Mouse (Mus musculus): Measurements from ENCODE around the gene Megf6.

Gene Megf6

DNA sequence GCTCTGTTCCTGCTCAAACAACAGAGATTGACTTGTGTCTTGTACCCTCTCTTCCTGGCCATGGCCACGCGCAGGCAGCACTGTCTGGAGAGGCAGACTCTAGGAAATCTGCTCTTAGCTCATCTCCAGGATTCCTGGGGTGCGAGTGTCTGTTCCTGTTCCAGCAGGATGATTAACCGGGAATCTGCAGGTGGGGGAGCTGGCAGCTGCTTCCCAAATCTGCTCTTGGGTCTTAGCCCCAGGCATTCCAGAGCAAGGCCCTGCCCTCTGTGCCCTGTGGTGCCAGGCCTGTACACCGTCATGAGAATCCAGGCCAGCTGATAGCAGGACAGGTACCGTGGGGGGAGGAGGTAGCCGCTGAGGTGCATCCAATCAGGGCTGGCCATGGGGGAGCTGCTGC is 34.0 kb downstream of the Megf6 start:
- in situ Hi-C loops (cut with MboI; ENCODE audit: low pct_unique_long_range_greater_than_20kb in 1 of 2, low sequenced_read_pairs in 2 of 2, unreplicated experiment in 1 of 2) = no loop called here

- in situ Hi-C loops (cut with MboI; ENCODE audit: low pct_unique_long_range_greater_than_20kb in 1 of 2, low sequenced_read_pairs in 2 of 2, unreplicated experiment in 1 of 2) = loop anchor here in 1 of 2 experiments (5.0 kb wide), 1 partner anchor 38 kb away; no protein-coding TSS in a partner anchor
Measured at GRCm38 (mm10) chr4:154205392-154205791, 34.9 kb downstream of the Megf6 start.

DNA sequence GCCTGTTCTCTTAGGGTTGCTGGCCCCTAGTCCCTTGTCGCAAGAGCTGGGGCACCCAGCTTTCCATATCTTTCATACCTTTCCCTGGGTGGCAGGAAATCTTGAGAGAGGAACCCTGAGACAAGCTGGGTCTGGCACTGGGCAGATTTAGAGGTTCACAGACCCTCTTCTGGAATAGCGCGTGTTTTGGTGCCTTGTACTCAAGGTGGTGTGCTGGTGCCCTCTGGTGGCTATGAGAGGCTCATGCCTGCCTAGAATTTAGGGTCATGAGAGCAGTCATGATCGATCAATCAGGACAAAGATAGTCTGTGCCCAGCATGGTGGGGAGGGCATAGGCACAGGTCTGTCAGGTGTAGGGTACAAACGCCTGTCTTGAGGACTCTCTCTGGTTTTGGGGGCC is 36.7 kb downstream of the Megf6 start:
- in situ Hi-C loops (cut with MboI; ENCODE audit: low pct_unique_long_range_greater_than_20kb in 1 of 2, low sequenced_read_pairs in 2 of 2, unreplicated experiment in 1 of 2) = loop anchor here in 1 of 2 experiments (5.0 kb wide), 1 partner anchor 40 kb away; no protein-coding TSS in a partner anchor

- in situ Hi-C loops (cut with MboI; ENCODE audit: low pct_unique_long_range_greater_than_20kb in 1 of 2, low sequenced_read_pairs in 2 of 2, unreplicated experiment in 1 of 2) = loop anchor here in 1 of 2 experiments (5.0 kb wide), 1 partner anchor 42 kb away; no protein-coding TSS in a partner anchor
Measured at GRCm38 (mm10) chr4:154209054-154209453, 38.5 kb downstream of the Megf6 start.

DNA sequence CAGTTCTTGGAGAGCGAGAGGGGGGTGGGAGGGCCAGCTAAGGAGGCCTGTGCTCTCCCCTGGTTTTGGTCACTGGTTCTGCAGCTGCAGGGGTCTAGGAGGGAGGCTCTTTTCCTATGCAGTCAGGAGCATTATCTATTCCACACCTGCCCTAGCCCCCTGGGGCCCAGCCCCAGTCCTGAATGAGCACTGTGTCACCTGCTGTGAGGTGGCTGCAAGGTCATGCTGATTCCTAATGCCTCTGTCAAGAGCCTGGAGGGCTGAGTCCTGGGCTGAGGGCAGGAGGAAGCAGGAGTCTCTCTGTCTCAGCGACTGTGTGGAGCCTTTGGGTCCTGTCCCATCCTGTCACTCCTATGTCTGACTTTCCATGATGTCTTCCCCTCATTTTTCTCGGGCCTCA is 39.3 kb downstream of the Megf6 start:
- in situ Hi-C loops (cut with MboI; ENCODE audit: low pct_unique_long_range_greater_than_20kb in 1 of 2, low sequenced_read_pairs in 2 of 2, unreplicated experiment in 1 of 2) = loop anchor here in 1 of 2 experiments (5.0 kb wide), 1 partner anchor 43 kb away; no protein-coding TSS in a partner anchor

DNA sequence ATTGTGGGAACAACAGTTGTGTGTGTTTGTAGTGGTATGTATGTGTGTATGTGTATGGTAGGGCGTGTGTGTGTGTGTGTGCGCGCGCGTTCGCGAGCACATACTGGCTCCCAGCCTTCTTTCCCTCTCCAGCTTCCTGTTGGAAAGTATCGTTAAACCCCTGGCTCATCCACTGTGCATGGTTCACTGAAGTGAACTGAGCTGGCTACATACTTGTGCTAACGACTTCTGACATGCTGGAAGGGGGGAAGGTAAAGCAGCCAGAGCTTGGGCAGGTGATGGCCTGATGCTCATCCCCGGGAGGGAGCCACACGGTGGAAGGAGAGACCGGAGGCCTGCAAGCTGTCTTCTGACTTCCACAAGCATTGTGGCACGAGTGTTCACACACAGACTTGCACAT is 40.9 kb downstream of the Megf6 start:
- in situ Hi-C loops (cut with MboI; ENCODE audit: low pct_unique_long_range_greater_than_20kb in 1 of 2, low sequenced_read_pairs in 2 of 2, unreplicated experiment in 1 of 2) = no loop called here

DNA sequence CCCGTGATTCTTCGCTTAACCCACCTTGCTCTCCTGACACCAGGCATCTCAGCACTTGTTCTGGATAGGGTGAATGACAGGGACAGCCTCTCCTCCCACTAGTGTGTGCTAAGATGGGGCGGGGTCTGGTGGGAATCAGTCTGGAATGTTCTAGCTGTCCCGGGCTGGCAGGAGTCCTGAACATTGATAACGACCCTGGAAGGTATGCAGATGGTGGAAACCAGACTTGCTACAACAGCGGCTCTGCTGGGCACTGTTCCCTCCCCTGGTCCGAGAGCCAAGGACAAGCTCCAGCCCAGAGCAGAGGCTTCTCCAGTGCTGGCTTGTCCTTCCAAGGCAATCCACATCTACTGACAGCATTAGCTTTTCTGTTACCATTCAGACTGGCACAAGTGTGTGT is 43.1 kb downstream of the Megf6 start:
- in situ Hi-C loops (cut with MboI; ENCODE audit: low pct_unique_long_range_greater_than_20kb in 1 of 2, low sequenced_read_pairs in 2 of 2, unreplicated experiment in 1 of 2) = no loop called here

GRCm38 (mm10) chr4:154214075-154214474 is 43.5 kb downstream of the Megf6 start:
- in situ Hi-C loops (cut with MboI; ENCODE audit: low pct_unique_long_range_greater_than_20kb in 1 of 2, low sequenced_read_pairs in 2 of 2, unreplicated experiment in 1 of 2) = no loop called here

DNA sequence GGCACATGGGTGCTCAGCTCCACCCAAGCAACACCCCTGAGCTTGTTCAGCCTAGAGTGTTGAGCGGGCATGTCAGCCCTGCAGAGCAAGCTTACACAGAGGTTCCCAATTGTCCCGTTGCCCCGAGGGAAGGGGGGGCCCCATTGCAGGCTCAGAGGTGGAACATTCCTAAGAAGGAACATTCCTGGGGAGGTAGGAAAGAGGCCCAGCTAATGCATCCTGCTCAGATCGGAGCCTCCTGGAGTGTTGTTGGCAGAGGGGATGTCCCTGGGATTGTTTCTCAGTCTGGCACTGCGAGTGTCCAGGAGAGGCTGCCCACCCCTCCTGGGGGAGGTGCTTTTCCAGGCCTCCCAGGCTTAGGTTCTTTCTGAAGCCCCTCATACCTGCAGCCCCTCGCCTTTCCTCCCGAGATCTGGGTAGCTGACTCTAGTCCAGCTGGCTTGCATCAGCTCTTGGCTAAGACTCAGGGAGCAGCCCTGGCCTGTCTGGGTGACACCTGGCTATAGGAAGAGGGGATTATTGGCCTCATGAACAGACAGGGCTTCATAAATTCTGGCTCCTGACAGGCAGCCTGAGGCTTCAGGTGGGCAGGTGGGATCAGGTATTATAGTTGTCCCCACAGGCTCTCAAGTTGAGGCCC is 47.3 kb downstream of the Megf6 start:
- in situ Hi-C loops (cut with MboI; ENCODE audit: low pct_unique_long_range_greater_than_20kb in 1 of 2, low sequenced_read_pairs in 2 of 2, unreplicated experiment in 1 of 2) = no loop called here

DNA sequence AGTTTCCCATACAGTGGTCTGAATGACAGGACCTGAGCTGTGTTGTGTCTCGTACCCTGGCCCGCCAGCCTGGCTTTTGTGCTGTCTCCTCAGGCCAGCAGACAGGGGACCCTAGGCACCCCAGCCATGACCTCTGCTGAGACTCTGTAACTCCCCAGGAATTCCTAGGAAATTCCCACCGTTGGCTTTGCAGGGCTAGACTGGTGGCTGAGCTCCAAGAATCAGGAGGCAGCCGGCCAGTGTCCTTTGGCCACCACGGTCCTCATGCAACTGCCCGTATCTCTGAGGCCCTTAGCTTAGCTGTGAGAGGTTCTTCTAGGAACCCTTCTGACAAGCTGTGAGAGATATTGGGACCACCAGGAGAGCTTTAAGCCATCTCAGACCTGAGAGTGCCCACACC is 52.2 kb downstream of the Megf6 start:
- in situ Hi-C loops (cut with MboI; ENCODE audit: low pct_unique_long_range_greater_than_20kb in 1 of 2, low sequenced_read_pairs in 2 of 2, unreplicated experiment in 1 of 2) = no loop called here

- in situ Hi-C loops (cut with MboI; ENCODE audit: low pct_unique_long_range_greater_than_20kb in 1 of 2, low sequenced_read_pairs in 2 of 2, unreplicated experiment in 1 of 2) = no loop called here
Measured at GRCm38 (mm10) chr4:154224267-154224969, 53.9 kb downstream of the Megf6 start.

DNA sequence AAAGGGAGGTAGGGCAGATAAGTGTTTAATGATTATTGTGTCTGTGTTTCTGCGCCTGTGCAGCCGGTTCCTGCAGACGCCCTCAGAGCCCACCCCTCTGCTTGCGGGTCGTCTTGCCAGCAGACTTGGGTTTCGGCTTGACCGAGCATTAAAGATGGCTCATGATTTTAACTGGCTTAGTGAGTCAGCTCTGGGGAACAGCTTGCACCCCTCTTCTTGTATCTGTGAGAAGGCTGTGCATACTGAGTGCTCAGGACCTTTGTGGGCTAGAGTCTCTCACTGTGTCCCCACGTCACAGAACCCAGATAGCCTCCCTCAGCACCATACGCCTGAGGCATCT is 54.4 kb downstream of the Megf6 start:
- in situ Hi-C loops (cut with MboI; ENCODE audit: low pct_unique_long_range_greater_than_20kb in 1 of 2, low sequenced_read_pairs in 2 of 2, unreplicated experiment in 1 of 2) = no loop called here

DNA sequence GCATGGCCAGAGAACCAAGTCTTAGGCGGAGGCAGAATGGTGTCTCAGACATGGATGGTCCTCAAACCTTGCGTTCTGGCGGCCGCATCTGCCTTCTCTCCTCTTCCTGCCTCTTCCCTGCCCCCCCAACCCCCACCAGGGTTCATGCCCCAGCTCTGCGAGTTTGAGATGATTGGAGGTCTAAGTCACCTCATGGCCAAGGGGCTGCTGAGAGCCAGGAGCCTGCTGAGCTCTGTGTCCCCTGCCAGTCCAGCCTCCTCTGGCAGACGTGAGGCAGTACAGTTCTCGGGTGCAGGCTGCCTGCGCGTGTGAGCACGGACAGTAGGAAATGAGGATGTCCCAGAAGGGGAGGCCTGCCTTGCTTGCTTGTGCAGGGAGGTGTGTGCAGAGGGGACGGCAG is 56.1 kb downstream of the Megf6 start:
- in situ Hi-C loops (cut with MboI; ENCODE audit: low pct_unique_long_range_greater_than_20kb in 1 of 2, low sequenced_read_pairs in 2 of 2, unreplicated experiment in 1 of 2) = no loop called here

GRCm38 (mm10) chr4:154228336-154228735 is 57.8 kb downstream of the Megf6 start:
- in situ Hi-C loops (cut with MboI; ENCODE audit: low pct_unique_long_range_greater_than_20kb in 1 of 2, low sequenced_read_pairs in 2 of 2, unreplicated experiment in 1 of 2) = no loop called here

GRCm38 (mm10) chr4:154229569-154229968 is 59.0 kb downstream of the Megf6 start:
- in situ Hi-C loops (cut with MboI; ENCODE audit: low pct_unique_long_range_greater_than_20kb in 1 of 2, low sequenced_read_pairs in 2 of 2, unreplicated experiment in 1 of 2) = no loop called here

DNA sequence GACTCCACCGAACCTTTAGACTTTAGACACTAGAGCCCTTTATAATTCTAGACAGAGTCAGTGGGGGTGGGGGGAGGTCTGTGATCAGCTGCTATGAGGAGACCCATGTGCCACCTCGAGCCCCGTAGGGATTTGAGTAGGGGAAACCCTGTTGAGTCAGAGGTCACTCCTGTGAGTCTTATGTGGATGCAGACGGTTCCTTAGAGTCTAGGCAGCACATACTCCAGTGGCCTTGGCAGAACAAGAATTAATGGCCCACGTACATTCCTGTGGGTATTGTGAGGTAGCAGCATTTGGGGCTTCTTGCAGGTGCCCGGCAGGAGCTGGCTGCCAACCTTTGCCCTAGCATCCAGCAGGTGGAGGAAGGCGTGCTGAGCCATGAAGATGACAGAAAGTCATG is 60.9 kb downstream of the Megf6 start:
- in situ Hi-C loops (cut with MboI; ENCODE audit: low pct_unique_long_range_greater_than_20kb in 1 of 2, low sequenced_read_pairs in 2 of 2, unreplicated experiment in 1 of 2) = no loop called here

DNA sequence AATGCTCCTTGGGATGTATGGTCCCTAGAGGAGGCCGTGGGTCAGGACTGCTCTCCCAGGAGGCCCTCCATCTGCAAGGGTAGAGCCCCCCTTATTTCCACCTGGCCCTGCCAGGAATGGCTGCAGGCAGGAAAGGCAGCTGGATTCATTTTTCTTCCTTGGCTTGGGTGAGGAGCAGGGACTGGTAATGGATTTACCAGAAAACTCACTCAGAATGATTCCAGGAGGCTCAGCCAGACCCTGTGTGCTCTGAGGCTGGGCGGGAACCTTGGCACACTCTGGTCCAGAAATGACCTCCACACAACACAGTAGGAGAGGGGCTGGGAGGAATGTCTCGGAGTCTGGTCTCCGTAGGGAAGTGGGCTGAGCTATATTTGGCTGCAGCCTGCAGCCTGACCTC is 61.8 kb downstream of the Megf6 start:
- in situ Hi-C loops (cut with MboI; ENCODE audit: low pct_unique_long_range_greater_than_20kb in 1 of 2, low sequenced_read_pairs in 2 of 2, unreplicated experiment in 1 of 2) = no loop called here

DNA sequence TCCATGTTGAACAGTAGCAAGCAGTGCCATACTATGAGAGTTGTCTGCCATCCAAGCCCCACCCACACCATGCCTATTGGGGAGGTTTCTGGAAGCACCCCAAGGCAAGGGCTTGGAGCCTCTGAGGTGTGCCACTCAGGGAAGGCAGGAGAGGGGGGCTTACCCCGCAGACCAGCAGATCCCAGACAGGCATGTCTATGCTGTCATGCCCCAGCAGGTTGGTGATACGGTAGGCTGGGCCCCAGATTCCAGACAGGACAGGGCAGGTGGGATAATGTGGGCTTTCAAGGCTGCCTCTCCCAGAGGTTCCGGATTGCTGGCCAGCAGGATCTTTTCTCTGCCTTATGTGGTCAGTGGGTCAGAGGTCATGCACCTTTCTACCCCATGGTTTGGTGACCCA is 65.5 kb downstream of the Megf6 start:
- in situ Hi-C loops (cut with MboI; ENCODE audit: low pct_unique_long_range_greater_than_20kb in 1 of 2, low sequenced_read_pairs in 2 of 2, unreplicated experiment in 1 of 2) = no loop called here

DNA sequence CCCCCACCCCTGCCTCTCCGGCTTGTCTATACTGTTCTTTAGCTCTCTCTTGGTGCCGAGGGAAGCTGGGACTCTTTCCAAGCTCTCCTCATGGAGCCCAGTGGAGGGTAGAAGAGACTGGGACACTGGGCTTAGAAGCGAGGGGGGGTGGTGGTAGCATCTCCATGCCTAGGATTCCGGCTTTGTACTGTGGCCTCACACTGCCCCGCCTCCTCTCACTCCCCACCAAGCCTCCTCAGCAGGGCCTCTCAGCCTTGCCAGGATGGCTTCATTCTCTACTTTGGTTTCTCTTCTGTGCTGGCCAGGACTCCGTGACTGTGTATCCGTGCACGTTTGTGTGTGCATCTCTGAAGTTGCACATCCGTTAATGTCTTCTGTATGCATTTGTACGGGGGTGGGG is 66.4 kb downstream of the Megf6 start:
- in situ Hi-C loops (cut with MboI; ENCODE audit: low pct_unique_long_range_greater_than_20kb in 1 of 2, low sequenced_read_pairs in 2 of 2, unreplicated experiment in 1 of 2) = no loop called here

GRCm38 (mm10) chr4:154237306-154237705 is 66.8 kb downstream of the Megf6 start:
- in situ Hi-C loops (cut with MboI; ENCODE audit: low pct_unique_long_range_greater_than_20kb in 1 of 2, low sequenced_read_pairs in 2 of 2, unreplicated experiment in 1 of 2) = no loop called here
